Mouse (Mus musculus): Measurements from ENCODE around the gene Gm42517. TPM values are rescaled to one million over a fixed set of nuclear protein-coding genes. Genes with fewer than 3 reads are reported as not detected.

Gene Gm42517
- polyA plus RNA-seq, 1 experiment = 0.37 TPM

DNA sequence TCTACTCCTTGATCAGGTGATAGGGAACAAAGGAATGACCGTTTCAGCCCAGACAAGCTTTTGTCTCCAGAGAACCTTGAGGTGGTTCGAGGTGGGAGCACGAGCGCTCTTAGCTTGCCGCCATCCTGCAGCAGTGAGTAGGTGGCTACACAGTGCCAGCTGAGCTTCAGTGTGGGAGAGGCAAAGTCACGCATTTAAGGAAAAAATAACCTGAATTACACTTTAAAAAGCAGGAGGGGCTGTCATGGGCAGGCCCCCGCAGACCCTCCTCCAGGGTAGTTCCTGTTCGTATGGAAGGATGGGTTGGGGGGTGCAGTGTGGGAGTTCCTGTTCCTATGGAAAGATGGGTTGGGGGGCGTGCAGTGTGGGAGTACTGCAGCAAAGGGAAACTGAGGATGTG, 8.2 kb downstream of the Gm42517 start:
- Histone ChIP-seq H3K4me1 (ENCODE audit: control insufficient read depth, insufficient read depth, low read length) (no peaks in the 10 kb centered on the region), H3K4me3 (ENCODE audit: insufficient read depth, low read length) (no peak overlapping the region), H3K27ac (ENCODE audit: insufficient read depth, low read length) (no peak overlapping the region)
- TF ChIP-seq CTCF (IDR thresholded peaks at IDR 0.05; ENCODE audit: borderline replicate concordance, insufficient read depth, low read length) = no peak
- no peak for TF ChIP-seq POLR2A (IDR thresholded peaks at IDR 0.05; ENCODE audit: low read depth, low read length)

DNA sequence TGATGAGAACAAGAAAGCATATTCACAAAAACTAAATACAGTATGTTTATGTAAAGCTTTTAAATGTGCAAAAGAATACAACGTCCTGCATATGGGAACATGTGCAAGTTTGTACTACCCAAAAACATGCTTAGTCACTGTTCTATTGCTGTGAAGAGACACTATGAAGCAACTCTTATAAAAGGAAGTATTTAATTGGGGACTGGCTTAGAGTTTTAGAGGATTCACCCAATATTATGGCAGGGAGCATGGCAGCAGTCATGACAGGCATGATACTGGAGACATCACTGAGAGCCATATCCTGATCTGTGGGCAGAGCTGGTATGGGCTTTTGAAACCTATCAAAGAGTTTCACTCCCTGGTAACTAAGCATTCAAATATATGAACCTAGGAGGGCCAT, 9.9 kb downstream of the Gm42517 start:
- Histone ChIP-seq H3K4me1 (ENCODE audit: control insufficient read depth, insufficient read depth, low read length) (no peaks in the 10 kb centered on the region), H3K27ac (ENCODE audit: insufficient read depth, low read length) (no peak overlapping the region), H3K4me3 (ENCODE audit: insufficient read depth, low read length) (no peak overlapping the region)
- no peak for TF ChIP-seq CTCF (IDR thresholded peaks at IDR 0.05; ENCODE audit: borderline replicate concordance, insufficient read depth, low read length)
- no peak for TF ChIP-seq POLR2A (IDR thresholded peaks at IDR 0.05; ENCODE audit: low read depth, low read length)

DNA sequence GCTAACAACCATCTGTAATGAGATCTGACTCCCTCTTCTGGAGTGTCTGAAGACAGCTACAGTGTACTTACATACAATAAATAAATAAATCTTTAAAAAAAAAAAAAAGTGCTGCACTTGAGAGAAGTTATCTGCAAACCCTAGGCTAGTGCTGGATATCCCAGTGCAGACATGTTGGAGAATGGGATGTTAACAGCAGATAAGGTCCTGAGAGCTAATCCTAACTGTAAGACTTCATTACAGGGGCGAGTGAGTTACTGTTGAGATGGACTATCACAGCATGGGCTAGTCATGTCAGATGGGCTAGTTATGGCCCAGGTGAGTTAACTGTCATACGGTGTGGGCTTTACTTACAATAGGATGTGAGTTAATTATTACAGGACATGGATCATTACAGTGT, 13.7 kb downstream of the Gm42517 start:
- Histone ChIP-seq H3K4me1 (ENCODE audit: control insufficient read depth, insufficient read depth, low read length) (no peaks in the 10 kb centered on the region), H3K27ac (ENCODE audit: insufficient read depth, low read length) (no peak overlapping the region), H3K4me3 (ENCODE audit: insufficient read depth, low read length) (no peak overlapping the region)
- no peak for TF ChIP-seq CTCF (IDR thresholded peaks at IDR 0.05; ENCODE audit: borderline replicate concordance, insufficient read depth, low read length)
- no peak for TF ChIP-seq POLR2A (IDR thresholded peaks at IDR 0.05; ENCODE audit: low read depth, low read length)

DNA sequence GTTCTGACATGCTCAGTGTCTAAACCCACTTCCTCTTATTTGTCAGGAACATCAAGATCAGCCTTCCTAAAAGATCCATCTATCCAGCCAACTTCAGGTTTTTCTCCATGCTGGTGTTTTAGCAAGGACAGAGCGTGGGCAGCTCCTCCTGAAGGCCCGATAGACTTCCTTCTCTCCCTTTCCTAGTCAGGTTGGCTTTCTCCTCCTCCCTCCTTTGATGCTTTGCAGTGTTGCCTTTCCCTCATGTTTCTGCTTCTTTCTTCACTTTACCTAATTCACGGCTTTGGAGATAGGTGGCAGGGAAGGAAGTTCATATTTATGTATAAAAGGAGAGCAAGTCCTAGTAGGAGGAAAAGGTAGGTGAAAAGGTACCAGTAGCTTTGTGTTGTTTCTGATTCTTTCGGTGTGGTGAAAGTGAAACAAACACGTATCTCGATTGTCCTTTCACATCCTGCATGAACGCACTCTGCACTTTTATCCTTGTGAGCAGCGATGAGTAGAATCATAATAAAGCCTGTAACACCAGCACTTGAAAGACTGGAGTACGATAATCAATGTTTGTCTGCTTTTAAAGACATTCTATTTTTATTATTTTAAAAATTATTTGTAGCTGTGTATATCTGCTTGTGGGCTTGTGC, 18.1 kb downstream of the Gm42517 start:
- no peak for TF ChIP-seq POLR2A (IDR thresholded peaks at IDR 0.05; ENCODE audit: low read depth, low read length)
- no peak for TF ChIP-seq CTCF (IDR thresholded peaks at IDR 0.05; ENCODE audit: borderline replicate concordance, insufficient read depth, low read length)
- Histone ChIP-seq H3K4me1 (ENCODE audit: control insufficient read depth, insufficient read depth, low read length) (no peaks in the 10 kb centered on the region), H3K4me3 (ENCODE audit: insufficient read depth, low read length) (no peak overlapping the region), H3K27ac (ENCODE audit: insufficient read depth, low read length) (no peak overlapping the region)

DNA sequence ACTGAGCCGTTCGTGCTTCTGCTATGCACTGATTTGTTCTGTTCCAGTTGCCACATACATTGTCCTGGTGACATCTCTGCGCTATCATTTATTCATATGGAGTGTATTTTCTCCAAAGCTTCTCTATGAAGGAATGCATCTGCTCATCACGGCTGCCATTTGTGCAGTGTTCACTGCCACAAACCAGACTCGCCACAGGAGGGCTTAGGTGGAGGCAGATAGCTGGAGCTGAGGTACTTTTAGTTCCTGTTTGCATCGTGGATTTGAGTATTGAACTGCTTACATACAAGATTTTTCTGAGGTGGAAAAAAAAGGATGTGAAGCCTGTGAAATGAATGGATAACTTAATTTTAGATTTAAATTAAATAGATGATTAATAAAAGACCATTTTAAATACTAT, 19.9 kb downstream of the Gm42517 start:
- TF ChIP-seq POLR2A (IDR thresholded peaks at IDR 0.05; ENCODE audit: low read depth, low read length) (no peak), CTCF (IDR thresholded peaks at IDR 0.05; ENCODE audit: borderline replicate concordance, insufficient read depth, low read length) (no peak)
- H3K4me3 ChIP-seq (ENCODE audit: insufficient read depth, low read length) = no peak overlapping the region
- no peak overlapping the region for H3K27ac ChIP-seq (ENCODE audit: insufficient read depth, low read length)
- H3K4me1 ChIP-seq (ENCODE audit: control insufficient read depth, insufficient read depth, low read length) = no peaks in the 10 kb centered on the region

DNA sequence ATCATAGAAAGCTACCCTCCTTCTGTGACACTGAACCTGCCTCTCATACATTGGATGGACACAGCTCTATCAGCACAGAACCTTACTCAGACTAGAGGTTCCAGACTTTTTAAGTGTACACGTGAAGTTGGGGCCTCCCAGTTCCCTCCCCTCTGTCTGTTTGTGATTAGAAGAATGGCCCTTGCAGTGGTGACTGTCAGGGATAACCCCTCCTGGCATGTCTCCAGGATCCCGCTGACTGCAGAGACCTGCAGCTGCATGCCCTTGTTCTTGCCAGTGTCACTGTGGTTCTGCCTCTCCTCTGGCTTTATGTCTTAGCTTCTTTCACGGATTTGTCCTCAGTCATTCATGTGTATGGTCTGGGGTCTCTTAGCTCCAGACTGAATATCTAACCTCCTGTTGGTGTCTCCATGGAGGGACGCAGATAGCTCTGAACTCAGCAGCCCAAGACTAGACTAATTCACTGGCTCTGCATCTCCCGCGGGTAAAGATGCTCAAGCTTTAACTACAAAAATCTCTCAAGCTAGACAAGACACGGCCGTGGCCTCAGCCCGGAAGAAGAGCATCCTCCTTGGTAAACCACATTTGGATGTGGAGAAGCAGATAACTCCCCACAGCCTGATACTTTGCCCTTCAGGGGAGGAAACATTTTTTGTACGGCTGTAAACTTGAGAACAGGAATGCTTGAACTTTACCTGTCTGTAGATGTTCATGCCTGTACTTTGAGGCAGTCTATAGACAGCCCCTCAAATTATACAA, 22.2 kb downstream of the Gm42517 start:
- Histone ChIP-seq H3K27ac (ENCODE audit: insufficient read depth, low read length) (no peak overlapping the region), H3K4me3 (ENCODE audit: insufficient read depth, low read length) (no peak overlapping the region), H3K4me1 (ENCODE audit: control insufficient read depth, insufficient read depth, low read length) (no peaks in the 10 kb centered on the region)
- TF ChIP-seq POLR2A (IDR thresholded peaks at IDR 0.05; ENCODE audit: low read depth, low read length) (no peak), CTCF (IDR thresholded peaks at IDR 0.05; ENCODE audit: borderline replicate concordance, insufficient read depth, low read length) (no peak)

DNA sequence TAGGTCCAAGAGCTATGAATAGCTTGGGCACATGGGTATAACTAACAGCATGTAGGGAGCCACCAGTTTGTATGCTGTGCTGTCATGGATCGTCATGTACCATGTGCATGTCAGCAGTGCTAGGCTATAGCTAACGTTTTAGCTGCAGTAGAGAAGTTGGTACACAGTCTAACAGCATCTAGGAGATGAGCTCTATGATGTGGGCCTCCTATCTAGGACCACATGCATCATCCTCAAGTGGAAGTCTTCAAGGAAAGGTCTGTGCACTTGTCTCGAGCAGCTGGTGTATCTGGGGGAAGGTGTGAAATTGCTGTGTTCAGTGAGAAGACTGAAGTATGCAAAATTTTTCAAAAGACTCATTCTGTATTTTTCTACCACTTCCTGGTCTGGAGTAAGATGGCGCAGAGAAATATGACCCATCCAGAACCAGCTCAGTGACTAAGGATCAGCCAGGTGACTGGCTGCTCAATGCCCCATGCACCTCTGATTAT, 24.0 kb downstream of the Gm42517 start:
- TF ChIP-seq CTCF (IDR thresholded peaks at IDR 0.05; ENCODE audit: borderline replicate concordance, insufficient read depth, low read length) (no peak), POLR2A (IDR thresholded peaks at IDR 0.05; ENCODE audit: low read depth, low read length) (no peak)
- Histone ChIP-seq H3K27ac (ENCODE audit: insufficient read depth, low read length) (no peak overlapping the region), H3K4me1 (ENCODE audit: control insufficient read depth, insufficient read depth, low read length) (no peaks in the 10 kb centered on the region), H3K4me3 (ENCODE audit: insufficient read depth, low read length) (no peak overlapping the region)

DNA sequence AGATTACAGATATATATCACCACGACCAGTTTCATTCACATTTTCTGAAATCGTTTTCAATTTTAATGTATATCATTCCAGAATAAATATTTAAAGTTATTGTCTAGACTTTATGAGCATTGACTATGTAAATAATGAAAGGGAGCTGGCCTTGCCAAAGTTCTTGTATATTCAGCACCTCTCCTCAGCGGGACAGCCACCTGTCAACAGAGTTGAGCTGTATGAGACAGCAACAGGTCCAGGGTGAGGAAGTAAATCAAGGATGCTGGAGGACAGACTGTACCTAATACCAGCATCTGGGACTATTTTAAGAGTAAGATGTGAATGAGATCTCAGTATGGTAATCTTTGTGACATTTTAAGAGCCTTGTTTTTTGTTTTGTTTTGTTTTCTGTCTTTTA, 29.7 kb downstream of the Gm42517 start:
- Histone ChIP-seq H3K4me1 (ENCODE audit: control insufficient read depth, insufficient read depth, low read length) (no peaks in the 10 kb centered on the region), H3K4me3 (ENCODE audit: insufficient read depth, low read length) (no peak overlapping the region), H3K27ac (ENCODE audit: insufficient read depth, low read length) (no peak overlapping the region)
- TF ChIP-seq CTCF (IDR thresholded peaks at IDR 0.05; ENCODE audit: borderline replicate concordance, insufficient read depth, low read length) (no peak), POLR2A (IDR thresholded peaks at IDR 0.05; ENCODE audit: low read depth, low read length) (no peak)

DNA sequence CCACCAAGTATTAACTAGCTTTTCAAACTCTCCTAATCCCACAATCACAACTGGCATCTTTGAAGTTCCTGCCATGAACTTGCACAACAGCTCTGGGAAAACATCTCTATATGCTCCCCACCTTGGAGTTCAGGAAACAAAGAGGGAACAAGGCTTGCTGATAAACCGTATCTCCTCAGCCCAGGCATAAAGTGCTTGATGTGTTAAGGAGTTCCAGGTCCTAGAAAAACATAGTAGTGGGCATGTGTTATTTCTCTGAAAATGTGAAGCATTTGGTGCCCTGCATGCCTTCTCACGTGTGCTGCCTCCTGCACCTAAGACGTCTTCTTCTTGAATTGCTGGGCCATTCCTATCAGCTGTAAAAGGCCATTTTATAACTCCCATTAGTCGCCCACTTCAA, 30.3 kb downstream of the Gm42517 start:
- Histone ChIP-seq H3K4me3 (ENCODE audit: insufficient read depth, low read length) (no peak overlapping the region), H3K27ac (ENCODE audit: insufficient read depth, low read length) (no peak overlapping the region), H3K4me1 (ENCODE audit: control insufficient read depth, insufficient read depth, low read length) (no peaks in the 10 kb centered on the region)
- TF ChIP-seq CTCF (IDR thresholded peaks at IDR 0.05; ENCODE audit: borderline replicate concordance, insufficient read depth, low read length) = no peak
- no peak for TF ChIP-seq POLR2A (IDR thresholded peaks at IDR 0.05; ENCODE audit: low read depth, low read length)

DNA sequence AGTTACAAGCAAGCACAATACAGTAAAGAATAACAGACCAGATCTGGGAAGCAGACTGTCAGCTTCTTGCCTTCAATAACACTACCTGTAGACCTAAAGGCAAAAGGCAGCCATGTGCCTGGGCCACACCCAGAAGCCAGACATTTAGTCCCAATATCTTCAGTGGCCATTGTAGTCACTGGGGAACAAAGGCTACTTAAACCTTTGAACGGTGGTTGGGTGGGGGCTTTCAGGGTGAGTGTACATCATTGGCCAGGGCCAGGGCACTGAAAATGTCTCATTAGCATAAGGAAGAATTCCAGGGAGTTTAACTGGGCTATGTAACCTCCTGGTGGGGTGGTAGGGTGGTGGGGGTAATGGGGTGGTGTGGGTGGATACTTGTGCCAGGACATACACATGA, 36.7 kb downstream of the Gm42517 start:
- TF ChIP-seq POLR2A (IDR thresholded peaks at IDR 0.05; ENCODE audit: low read depth, low read length) (no peak), CTCF (IDR thresholded peaks at IDR 0.05; ENCODE audit: borderline replicate concordance, insufficient read depth, low read length) (no peak)
- Histone ChIP-seq H3K4me1 (ENCODE audit: control insufficient read depth, insufficient read depth, low read length) (no peaks in the 10 kb centered on the region), H3K4me3 (ENCODE audit: insufficient read depth, low read length) (no peak overlapping the region), H3K27ac (ENCODE audit: insufficient read depth, low read length) (no peak overlapping the region)

Other genes starting within 250 kb of the Gm42517 start
- gene Tmed5, start 235.3 kb downstream of the Gm42517 start, polyA plus RNA-seq (2011; ENCODE audit: insufficient read length, low read depth, missing spikeins) = 61.1 and 68.8 TPM in 2 replicates
- gene Ccdc18, start 235.0 kb downstream of the Gm42517 start, polyA plus RNA-seq (2011; ENCODE audit: insufficient read length, low read depth, missing spikeins) = 3.5 and 7.5 TPM in 2 replicates
- gene Dr1, start 99.0 kb downstream of the Gm42517 start, polyA plus RNA-seq (2011; ENCODE audit: insufficient read length, low read depth, missing spikeins) = 32.9 and 34.8 TPM in 2 replicates
- gene Pigg, start 55.3 kb downstream of the Gm42517 start, polyA plus RNA-seq (2011; ENCODE audit: insufficient read length, low read depth, missing spikeins) = 7.9 and 8.0 TPM in 2 replicates
- not detected in 2 replicates for gene Pde6b, start 20.5 kb upstream of the Gm42517 start, polyA plus RNA-seq (2011; ENCODE audit: insufficient read length, low read depth, missing spikeins)
- gene Atp5k, start 66.5 kb upstream of the Gm42517 start, polyA plus RNA-seq (2011; ENCODE audit: insufficient read length, low read depth, missing spikeins) = 264 and 289 TPM in 2 replicates
- 0.72 and 0.95 TPM in 2 replicates for gene Mfsd7a, start 81.0 kb upstream of the Gm42517 start, polyA plus RNA-seq (2011; ENCODE audit: insufficient read length, low read depth, missing spikeins)
- 92.3 and 93.4 TPM in 2 replicates for gene Pcgf3, start 93.3 kb upstream of the Gm42517 start, polyA plus RNA-seq (2011; ENCODE audit: insufficient read length, low read depth, missing spikeins)
- gene Cplx1, start 182.1 kb upstream of the Gm42517 start, polyA plus RNA-seq (2011; ENCODE audit: insufficient read length, low read depth, missing spikeins) = not detected in 2 replicates